Mouse (Mus musculus): ENCODE data around the gene Ddx31.

DNA sequence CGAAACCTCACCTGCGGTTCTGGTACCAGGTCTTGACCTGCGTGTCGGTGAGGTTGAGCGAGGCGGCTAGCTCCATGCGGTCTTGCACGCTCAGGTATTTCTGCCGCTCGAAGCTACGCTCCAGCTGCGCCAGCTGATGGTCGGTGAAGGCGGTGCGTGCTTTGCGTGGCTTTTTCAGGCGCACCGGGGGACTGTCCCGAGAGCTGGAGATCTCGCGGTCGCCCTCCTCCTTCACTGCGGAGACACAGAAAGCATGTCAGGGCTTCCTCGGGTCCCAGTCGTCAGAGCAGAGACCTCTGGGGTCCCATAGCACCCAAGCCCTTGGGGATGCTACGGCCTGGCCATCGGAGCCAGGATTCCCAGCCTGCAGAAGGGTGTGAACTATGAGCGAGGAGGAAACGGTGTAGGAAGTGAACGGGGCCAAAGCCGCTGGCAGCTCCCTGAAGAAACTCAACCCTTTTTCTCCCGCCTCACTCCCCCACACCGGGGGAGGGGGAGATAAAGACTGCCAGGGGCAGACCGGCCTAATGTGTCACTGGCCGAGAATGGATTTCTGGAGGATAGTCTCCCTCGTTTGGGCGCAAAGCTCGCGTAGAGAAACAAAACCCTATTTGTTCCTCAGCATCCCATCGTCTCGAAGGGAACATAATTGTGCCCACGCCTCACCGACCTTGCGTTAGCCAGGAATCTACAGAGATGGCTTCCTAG is 71.3 kb downstream of the Ddx31 start:
- no peak for TF ChIP-seq POLR2A (IDR thresholded peaks at IDR 0.05; ENCODE audit: control insufficient read depth, extremely low read depth, insufficient read depth, low read length, poor library complexity)
- no peak for TF ChIP-seq CTCF (IDR thresholded peaks at IDR 0.05; ENCODE audit: borderline replicate concordance, control insufficient read depth, extremely low read depth, insufficient read depth, low read length, poor library complexity)
